Mouse (Mus musculus): ENCODE data around the gene Avpi1.

DNA sequence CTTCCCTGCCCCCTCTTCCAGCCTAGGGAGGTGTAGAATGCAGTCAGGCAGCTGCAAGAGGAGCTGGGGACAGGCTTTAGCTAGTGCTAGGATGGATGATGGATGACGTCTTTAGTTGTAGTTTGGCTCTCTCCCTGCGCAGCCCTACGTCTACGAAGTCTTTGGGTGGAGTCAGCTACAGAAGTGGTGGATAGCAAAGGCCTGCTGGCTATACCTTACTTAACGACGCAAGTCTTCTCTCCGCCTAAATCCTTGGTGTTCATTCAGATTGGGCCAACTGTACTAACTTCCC is 19.7 kb upstream of the Avpi1 start:
- no peak for TF ChIP-seq POLR2A (IDR thresholded peaks at IDR 0.05; ENCODE audit: borderline replicate concordance, insufficient read depth, low read length)
- TF ChIP-seq CTCF (IDR thresholded peaks at IDR 0.05; ENCODE audit: borderline replicate concordance, insufficient read depth, low read depth, low read length) = no peak

Data from cerebellum, adult 2 months (tissue).